Mouse (Mus musculus) thymus, adult 2 months (tissue): ENCODE results near the gene Tekt1. TPM values are rescaled to one million over a fixed set of nuclear protein-coding genes. Genes with fewer than 3 reads are reported as not detected.

Experiments
- DNase-seq: peaks from one replicate; pipeline ENCODE4 v3.0.0; 2021
- H3K27ac ChIP-seq: fragments of 200-500 bp; 2 replicates; pipeline ENCODE4 v1.5.1; 2012; ENCODE audit warnings: low read length, control low read depth; ENCODE audit not compliant: control insufficient read depth, insufficient read depth
- H3K27me3 ChIP-seq: fragments of 200-500 bp; 2 replicates; pipeline ENCODE4 v1.6.1; 2012; ENCODE audit warnings: mild to moderate bottlenecking, low read length, moderate library complexity, mixed read lengths; ENCODE audit not compliant: control insufficient read depth, insufficient read depth
- H3K36me3 ChIP-seq: fragments of 200-500 bp; 2 replicates; pipeline ENCODE4 v1.6.1; 2012; ENCODE audit warnings: mild to moderate bottlenecking, low read length, moderate library complexity; ENCODE audit not compliant: control insufficient read depth, insufficient read depth
- H3K4me1 ChIP-seq: fragments of 200-500 bp; replicated peaks from 2 replicates; pipeline ENCODE4 v1.6.1; 2012; ENCODE audit warnings: low read length; ENCODE audit not compliant: control insufficient read depth, insufficient read depth
- H3K4me3 ChIP-seq: fragments of 200-500 bp; 2 replicates; pipeline ENCODE4 v1.5.1; 2012; ENCODE audit warnings: mild to moderate bottlenecking, low read length, control low read depth, moderate library complexity; ENCODE audit not compliant: control insufficient read depth, insufficient read depth
- CTCF ChIP-seq: fragments of 200-500 bp; IDR thresholded peaks from 2 replicates; pipeline ENCODE4 v1.5.1; 2012; ENCODE audit warnings: mild to moderate bottlenecking, control low read depth, low read length, moderate library complexity, borderline replicate concordance; ENCODE audit not compliant: control insufficient read depth, poor library complexity, insufficient read depth; ENCODE audit errors: extremely low read depth
- POLR2A ChIP-seq: fragments of 200-500 bp; IDR thresholded peaks from 2 replicates; pipeline ENCODE4 v1.6.1; 2012; ENCODE audit warnings: mild to moderate bottlenecking, low read length, control low read depth, moderate library complexity; ENCODE audit not compliant: control insufficient read depth, poor library complexity, insufficient read depth; ENCODE audit errors: extremely low read depth
- WGBS: fragments of 180-500 bp; shearing (Covaris S2); methylation state at CpG from one replicate; pipeline ENCODE4 v1.1.7; 2018; 5-methylcytosine and 5-hydroxymethylcytosine counted together
- polyA plus RNA-seq: library from polyadenylated mRNA; depleted of rRNA; stranded (reverse); fragments of >200 nt; gene quantifications from 2 replicates; pipeline ENCODE4 v1.2.3, GENCODE M21; 2012

Tekt1 gene
- polyA plus RNA-seq, 1 experiment, result 0.27 TPM

DNA sequence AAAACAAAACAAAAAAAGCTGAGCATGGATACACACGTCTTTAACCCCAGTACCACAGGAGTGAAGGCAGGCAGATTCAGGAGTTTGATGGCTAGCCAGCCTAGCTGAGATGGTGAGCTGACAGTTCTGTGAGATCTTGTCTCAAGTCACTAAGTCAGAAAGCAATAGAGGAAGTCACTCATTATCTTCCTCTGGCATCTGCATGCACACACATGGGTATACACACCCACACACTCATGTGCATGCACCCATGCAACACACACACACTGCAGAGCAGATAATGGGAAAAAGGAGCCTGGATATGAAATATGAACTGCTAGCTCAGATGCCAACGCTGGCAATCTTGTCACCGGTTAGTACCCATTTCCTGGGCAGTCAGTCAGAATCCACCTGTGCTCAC lies 31.0 kb upstream of the Tekt1 start:
- no peak for DNase-seq
- no peaks in the 10 kb centered on the region for H3K27me3 ChIP-seq
- H3K36me3 ChIP-seq, result no peaks in the 10 kb centered on the region
- TF ChIP-seq CTCF (no peak), POLR2A (no peak)
- H3K27ac ChIP-seq, result no peak overlapping the region
- H3K4me3 ChIP-seq, result no peak overlapping the region
- no peaks in the 10 kb centered on the region for H3K4me1 ChIP-seq
- 67% methylated on average over 3 of the region's 3 CpGs for WGBS

DNA sequence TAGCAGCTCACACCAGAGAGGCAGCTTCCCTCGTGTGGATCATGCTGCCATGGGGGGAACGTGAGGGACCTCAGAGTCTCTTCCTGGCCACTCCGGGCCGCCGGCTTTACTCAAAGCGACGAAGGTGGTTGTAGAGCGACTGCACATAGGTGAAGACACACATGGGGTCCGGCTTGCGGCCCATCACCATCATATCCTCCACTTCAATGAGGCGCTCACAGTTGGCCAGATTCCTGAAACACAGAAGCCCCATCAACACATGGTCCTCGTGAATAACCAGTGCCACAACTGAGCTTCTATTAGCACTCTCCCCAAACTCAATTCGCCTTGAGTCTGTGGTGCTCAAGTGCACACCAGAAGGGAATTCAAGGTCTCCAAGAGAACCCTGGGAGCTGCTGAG lies 28.9 kb upstream of the Tekt1 start:
- H3K27me3 ChIP-seq, result no peaks in the 10 kb centered on the region
- H3K27ac ChIP-seq, result no peak overlapping the region
- no peaks in the 10 kb centered on the region for H3K36me3 ChIP-seq
- WGBS, result 92% methylated on average over 13 of the region's 13 CpGs
- no peaks in the 10 kb centered on the region for H3K4me1 ChIP-seq
- no peak for DNase-seq
- TF ChIP-seq POLR2A, result no peak
- no peak for TF ChIP-seq CTCF
- H3K4me3 ChIP-seq, result no peak overlapping the region

DNA sequence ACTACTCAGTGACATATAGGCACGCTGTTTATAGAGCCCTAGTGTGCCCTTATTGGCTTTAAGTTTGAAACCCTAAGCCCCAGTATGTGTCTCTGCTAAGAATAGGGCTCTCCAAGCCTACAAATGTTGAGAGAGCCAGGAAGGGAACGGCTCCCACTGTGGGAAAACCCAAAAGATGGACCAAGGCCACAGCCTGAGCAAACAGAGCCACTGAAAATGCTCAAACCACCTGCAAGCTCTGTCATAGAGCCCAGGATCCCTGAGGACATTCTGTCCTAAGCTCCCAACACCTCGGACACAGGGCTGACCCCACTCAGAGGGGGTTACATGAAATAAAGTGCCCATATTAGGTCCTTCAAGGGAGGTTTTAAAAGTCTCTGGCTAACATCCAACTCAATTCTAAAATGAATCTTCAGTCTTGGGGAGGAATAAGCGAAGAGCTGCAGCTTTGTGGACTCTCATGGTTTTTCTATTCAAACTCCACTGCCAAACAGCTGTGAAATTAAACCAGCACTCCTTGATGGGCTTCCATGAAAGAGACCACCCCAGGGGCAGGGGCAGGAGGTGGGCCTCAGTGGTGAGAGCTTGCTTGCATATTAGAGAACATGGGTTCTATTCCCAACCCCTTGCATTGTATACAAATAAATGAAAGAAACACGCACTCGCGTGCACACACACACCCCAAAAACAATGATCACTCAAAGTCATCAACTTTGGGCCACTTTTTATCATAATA lies 27.3 kb upstream of the Tekt1 start:
- Histone ChIP-seq H3K27ac (no peak overlapping the region), H3K27me3 (no peaks in the 10 kb centered on the region), H3K4me1 (no peaks in the 10 kb centered on the region), H3K4me3 (no peak overlapping the region), H3K36me3 (no peaks in the 10 kb centered on the region)
- TF ChIP-seq CTCF, result no peak
- TF ChIP-seq POLR2A, result no peak
- no peak for DNase-seq
- WGBS, result 90% methylated on average over 7 of the region's 7 CpGs

DNA sequence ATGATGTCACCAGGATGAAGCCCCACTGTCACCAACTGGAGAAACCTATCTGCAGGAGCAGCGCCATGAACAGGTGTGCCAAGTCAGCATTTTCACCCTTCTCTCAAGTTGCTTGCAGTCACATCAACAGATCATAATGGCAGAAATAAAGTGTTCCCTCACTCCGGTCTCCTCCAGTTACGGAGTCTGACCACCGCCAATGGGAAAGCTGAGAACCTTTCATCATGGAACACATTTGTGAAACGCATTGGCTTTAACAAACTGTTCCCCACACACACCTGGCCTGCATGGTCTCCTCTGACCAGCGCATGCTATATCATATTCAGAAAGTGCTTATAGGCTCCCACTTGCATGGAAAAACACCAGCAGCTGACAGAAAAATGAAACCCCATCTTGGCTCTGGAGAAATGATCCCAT lies 25.9 kb upstream of the Tekt1 start:
- TF ChIP-seq CTCF (no peak), POLR2A (no peak)
- Histone ChIP-seq H3K36me3 (no peaks in the 10 kb centered on the region), H3K4me3 (no peak overlapping the region), H3K27ac (no peak overlapping the region), H3K27me3 (no peaks in the 10 kb centered on the region), H3K4me1 (no peaks in the 10 kb centered on the region)
- WGBS, result 93% methylated on average over 6 of the region's 6 CpGs
- DNase-seq, result no peak

DNA sequence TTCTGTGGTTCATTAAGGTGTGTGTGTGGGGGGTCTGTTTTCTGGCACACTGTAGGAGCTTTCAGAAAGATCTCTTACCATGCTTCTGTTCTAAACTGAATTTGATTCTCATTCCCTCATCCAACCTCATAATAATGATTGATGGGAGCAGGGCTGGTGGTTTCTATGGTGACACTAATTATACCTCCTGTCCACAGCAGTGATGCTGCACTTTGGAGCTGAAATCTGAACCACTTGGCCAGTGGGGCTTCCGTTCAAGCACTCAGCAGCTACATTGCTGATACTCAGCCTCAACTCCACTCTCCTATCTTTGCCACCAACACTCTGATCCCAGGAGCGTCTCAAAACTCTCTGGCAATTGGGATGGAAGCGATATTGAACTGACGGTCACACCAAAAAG lies 17.1 kb upstream of the Tekt1 start:
- H3K27ac ChIP-seq, result no peak overlapping the region
- H3K4me1 ChIP-seq, result no peaks in the 10 kb centered on the region
- H3K36me3 ChIP-seq, result no peaks in the 10 kb centered on the region
- WGBS, result 88% methylated on average over 4 of the region's 4 CpGs
- H3K27me3 ChIP-seq, result no peaks in the 10 kb centered on the region
- no peak overlapping the region for H3K4me3 ChIP-seq
- DNase-seq, result no peak
- TF ChIP-seq CTCF, result no peak
- TF ChIP-seq POLR2A, result no peak

DNA sequence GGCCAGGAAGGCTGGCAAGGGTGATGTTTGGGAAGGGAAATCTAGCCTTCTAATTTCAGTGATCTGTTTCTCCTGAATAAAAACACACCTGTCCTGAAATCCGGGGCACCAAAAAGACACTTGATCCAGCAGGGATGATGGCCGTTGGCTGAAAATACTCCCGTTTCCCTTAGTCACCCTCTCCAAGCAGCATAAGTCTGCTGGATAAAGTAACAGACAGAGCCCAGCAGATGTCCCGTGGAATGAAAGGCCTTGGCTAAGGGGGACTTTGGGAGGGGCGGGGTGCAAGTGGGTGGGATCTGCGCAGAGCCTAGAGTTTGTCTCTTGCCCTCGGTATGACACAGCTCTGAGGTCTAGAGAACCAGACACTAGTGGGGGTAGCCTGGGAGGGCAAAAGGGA lies 16.0 kb upstream of the Tekt1 start:
- no peak for DNase-seq
- TF ChIP-seq POLR2A (no peak), CTCF (no peak)
- WGBS, result 91% methylated on average over 7 of the region's 7 CpGs
- Histone ChIP-seq H3K27me3 (no peaks in the 10 kb centered on the region), H3K4me3 (no peak overlapping the region), H3K36me3 (no peaks in the 10 kb centered on the region), H3K4me1 (no peaks in the 10 kb centered on the region), H3K27ac (no peak overlapping the region)

DNA sequence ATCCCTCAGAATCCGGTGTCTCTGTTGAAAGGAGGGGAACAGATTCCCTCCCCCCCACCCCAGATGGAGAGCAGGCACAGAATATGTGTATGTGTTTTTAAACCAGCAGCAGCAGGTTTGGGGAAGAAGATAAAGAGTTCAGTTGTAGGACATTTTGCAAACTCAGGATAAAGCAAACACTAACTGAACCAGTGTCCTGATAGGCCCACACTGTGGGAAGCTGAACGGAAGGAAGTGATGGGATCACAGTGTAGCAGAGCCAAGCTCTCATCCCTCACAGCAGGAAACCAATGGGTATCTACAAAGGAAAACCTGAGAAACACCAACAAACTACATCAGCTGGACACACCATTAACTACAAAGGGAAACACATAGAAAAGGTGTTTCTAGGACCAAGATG lies 14.3 kb upstream of the Tekt1 start:
- no peak for TF ChIP-seq CTCF
- no peak for TF ChIP-seq POLR2A
- 90% methylated on average over 2 of the region's 2 CpGs for WGBS
- no peak for DNase-seq
- no peak overlapping the region for H3K4me3 ChIP-seq
- no peaks in the 10 kb centered on the region for H3K36me3 ChIP-seq
- no peaks in the 10 kb centered on the region for H3K27me3 ChIP-seq
- no peaks in the 10 kb centered on the region for H3K4me1 ChIP-seq
- no peak overlapping the region for H3K27ac ChIP-seq
